Mouse (Mus musculus) lung, postnatal 0 days (tissue): ENCODE data around the gene Hist2h2ab.

Experiments
- CTCF ChIP-seq: IDR thresholded peaks from 2 replicates; pipeline ENCODE4 v1.5.1; 2016; ENCODE audit warnings: antibody characterized with exemption, mild to moderate bottlenecking
- EP300 ChIP-seq: IDR thresholded peaks from 2 replicates; pipeline ENCODE4 v1.6.1; 2016; ENCODE audit warnings: antibody characterized with exemption, mild to moderate bottlenecking, control low read depth

DNA sequence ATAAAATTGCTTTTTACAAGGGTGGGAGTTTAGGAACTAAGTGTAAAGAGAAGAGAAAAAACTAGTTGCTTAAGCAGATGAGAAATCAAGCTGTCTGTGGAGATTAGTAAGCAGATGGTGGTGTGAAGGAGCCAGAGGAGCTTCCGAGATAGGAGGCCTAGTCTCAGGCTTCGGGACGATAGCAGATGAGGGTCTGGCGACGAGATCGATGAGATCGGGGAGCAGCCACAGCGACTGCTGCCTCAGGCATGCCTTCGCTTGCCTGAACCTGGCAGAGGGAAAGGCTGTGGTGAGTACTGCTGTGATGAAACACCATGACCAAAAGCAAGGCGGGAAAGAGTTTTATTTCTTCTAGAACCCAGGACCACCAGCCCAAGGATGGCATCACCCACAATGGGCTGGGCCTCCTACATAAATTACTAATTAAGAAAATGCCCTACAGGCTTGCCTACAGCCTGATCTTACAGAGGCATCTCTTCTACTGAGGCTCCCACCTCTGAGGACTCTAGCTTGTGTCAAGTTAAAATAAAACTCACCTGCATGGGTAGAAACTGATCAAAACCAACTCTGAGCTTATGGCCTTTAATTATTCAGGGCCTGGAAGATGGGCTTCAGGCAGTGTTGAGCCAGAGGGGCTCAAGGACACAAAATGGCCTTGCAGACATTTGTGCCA, 35.2 kb downstream of the Hist2h2ab start:
- TF ChIP-seq CTCF (no peak), EP300 (no peak)
